Mouse (Mus musculus) megakaryocyte, embryonic 14.5 days (primary cell): ENCODE results near the gene Brd3os. TPM values are rescaled to one million over a fixed set of nuclear protein-coding genes. Genes with fewer than 3 reads are reported as not detected.

ENCODE experiments used
- H3K27me3 ChIP-seq: replicated peaks from 2 replicates; pipeline ENCODE3; 2012; ENCODE audit warnings: inconsistent platforms
- H3K36me3 ChIP-seq: replicated peaks from 2 replicates; pipeline ENCODE3; 2012; ENCODE audit warnings: low read length, inconsistent platforms, mixed read lengths
- H3K4me1 ChIP-seq: 2 replicates; pipeline ENCODE4 v1.6.1; 2012; ENCODE audit warnings: inconsistent platforms
- H3K4me3 ChIP-seq: replicated peaks from 2 replicates; pipeline ENCODE3; 2012; ENCODE audit warnings: moderate library complexity, mild to moderate bottlenecking, inconsistent platforms
- H3K9me3 ChIP-seq: 2 replicates; pipeline ENCODE4 v1.6.1; 2012; ENCODE audit warnings: inconsistent platforms
- FLI1 ChIP-seq: IDR thresholded peaks from 2 replicates; pipeline ENCODE4 v1.6.1; 2012; ENCODE audit warnings: low read length, inconsistent platforms, mixed read lengths
- GATA1 ChIP-seq: IDR thresholded peaks from 3 replicates; pipeline ENCODE4 v1.6.1; 2012; ENCODE audit warnings: mixed read lengths, low read length, inconsistent platforms, borderline replicate concordance
- polyA plus RNA-seq: library from polyadenylated mRNA; stranded (reverse); fragments of >175 nt; gene quantifications from 2 replicates; pipeline ENCODE4 v1.2.3, GENCODE M21; 2012; ENCODE audit warnings: low replicate concordance; ENCODE audit not compliant: insufficient read depth

Gene Brd3os
- polyA plus RNA-seq, 1 experiment, result 0.51 TPM

DNA sequence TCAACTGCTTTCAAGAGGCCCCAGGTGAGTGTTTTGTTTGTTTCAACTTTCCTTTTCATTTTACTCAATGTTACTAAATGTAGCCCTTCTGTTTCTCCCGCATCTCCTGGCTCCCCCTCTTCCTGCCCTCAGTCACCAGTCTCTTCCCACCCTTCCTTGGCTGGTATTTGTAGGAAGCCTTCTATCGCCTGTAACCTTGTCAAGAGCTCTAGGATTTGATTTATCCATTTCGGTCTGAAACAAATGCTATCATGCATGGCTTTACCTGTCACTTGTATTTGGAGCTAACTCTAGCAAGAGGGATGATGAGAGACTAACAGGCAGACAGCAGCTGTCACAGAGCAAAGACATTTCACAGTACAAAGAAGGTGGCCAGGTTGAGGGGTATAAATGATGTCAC is 33.9 kb upstream of the Brd3os start:
- TF ChIP-seq GATA1 (no peak), FLI1 (no peak)
- Histone ChIP-seq H3K4me3 (no peak overlapping the region), H3K4me1 (peaks cover 32% of the 10 kb centered on the region), H3K36me3 (no peaks in the 10 kb centered on the region), H3K9me3 (no peaks in the 10 kb centered on the region), H3K27me3 (peaks cover 39% of the 10 kb centered on the region)

DNA sequence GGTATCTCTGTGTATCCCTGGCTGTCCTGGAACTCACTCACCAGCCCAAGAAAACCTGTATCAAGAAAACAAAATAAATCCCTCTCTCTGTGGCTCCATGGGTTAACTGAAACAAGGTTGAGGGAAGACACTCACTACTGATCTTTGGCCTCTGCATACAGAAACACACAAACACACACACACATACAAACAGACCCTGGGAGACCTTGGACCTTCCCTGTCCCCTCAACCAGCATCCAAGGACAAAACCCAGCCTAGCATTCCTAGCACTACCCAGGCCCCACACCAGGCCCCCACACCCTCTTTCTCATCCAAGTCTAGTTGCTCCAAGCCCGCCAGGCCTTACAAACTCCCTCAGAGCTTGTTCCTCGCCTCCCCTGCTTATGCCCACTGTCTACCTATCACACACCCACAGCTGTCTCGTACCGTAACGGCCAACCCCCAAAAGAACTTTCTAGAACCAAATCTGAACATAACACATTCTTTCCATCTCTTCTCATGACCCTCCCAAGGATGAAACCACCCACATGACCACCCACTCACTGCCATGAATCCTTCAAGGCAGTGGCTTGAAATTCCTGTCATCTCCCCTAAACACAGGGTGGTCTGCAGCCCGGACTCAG is 31.5 kb upstream of the Brd3os start:
- Histone ChIP-seq H3K36me3 (no peaks in the 10 kb centered on the region), H3K9me3 (no peaks in the 10 kb centered on the region), H3K27me3 (peaks cover 45% of the 10 kb centered on the region), H3K4me1 (peaks cover 49% of the 10 kb centered on the region), H3K4me3 (no peak overlapping the region)
- TF ChIP-seq FLI1 (no peak), GATA1 (no peak)

DNA sequence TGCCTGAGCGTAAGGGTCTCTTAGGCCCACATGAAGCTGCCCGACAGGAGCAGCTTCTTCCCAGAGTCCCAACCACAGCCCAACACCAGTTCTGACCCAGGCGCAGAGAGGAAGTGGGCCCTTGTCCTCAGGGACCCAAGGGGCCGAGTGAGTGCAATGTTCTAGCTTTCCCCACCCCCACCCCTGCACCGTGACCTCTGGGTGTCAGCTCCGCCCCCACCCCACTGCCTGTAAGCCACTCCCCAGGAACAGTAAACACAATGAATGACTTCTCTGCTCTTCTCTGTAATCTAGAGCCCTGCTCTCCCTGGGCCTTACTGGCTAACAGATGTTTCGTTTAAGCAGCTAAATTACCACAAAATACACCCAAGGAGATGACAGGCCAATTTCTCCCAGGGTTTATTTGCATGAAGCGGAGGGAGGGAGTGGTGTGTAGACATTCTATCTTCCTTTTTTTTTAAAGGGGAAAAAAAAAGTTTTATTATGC is 30.4 kb upstream of the Brd3os start:
- H3K36me3 ChIP-seq, result no peaks in the 10 kb centered on the region
- TF ChIP-seq FLI1 (no peak), GATA1 (no peak)
- no peak overlapping the region for H3K4me3 ChIP-seq
- H3K27me3 ChIP-seq, result peaks cover 46% of the 10 kb centered on the region
- H3K9me3 ChIP-seq, result no peaks in the 10 kb centered on the region
- peaks cover 58% of the 10 kb centered on the region for H3K4me1 ChIP-seq

DNA sequence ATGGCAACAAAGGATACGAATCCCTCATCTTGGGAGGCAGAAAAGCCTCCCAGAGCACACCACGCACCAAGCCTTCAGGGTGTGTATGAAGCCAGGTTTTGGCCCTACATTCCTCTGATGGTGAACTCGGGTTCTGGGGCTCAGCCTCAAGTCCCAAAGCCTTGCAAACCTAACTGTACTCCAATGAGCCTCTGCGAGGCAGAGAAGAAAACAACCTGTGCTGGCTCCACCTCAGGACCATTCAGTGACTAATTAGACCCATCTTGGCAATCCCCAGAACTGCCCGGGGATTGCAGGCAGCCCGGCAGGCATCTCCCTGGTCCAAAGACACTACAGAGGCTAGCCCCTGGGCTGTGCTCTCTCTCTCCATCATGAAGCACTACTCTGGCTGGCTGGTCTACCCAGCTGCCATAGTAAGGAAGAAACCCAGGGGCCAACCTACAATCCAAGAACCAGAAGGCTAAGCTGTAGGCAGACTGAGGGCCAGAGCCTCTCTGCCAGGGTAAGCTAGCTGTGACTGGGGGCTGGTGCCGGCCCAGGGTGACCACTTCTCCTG is 29.8 kb upstream of the Brd3os start:
- H3K4me3 ChIP-seq, result no peak overlapping the region

DNA sequence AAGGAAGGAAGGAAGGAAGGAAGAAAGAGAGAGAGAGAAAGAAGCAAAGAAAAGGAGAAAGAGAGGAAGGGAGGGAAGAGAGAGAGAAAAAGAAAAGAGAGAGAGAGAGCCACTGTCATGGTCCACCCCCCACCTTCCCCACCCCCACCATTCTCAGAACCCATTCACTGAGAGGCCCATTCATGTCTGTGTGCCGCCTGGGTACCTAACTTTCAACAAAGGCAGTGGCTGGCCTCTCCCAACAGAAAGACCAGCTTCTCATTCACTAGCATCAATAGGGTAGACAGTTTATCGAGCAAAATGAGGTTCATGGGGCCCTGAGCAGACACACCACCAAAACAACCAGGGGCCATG is 28.6 kb upstream of the Brd3os start:
- H3K9me3 ChIP-seq, result no peaks in the 10 kb centered on the region
- peaks cover 33% of the 10 kb centered on the region for H3K27me3 ChIP-seq
- peaks cover 66% of the 10 kb centered on the region for H3K4me1 ChIP-seq
- no peak overlapping the region for H3K4me3 ChIP-seq
- TF ChIP-seq FLI1 (no peak), GATA1 (no peak)
- no peaks in the 10 kb centered on the region for H3K36me3 ChIP-seq

More for the DNA sequence above, 29.8 kb upstream of the Brd3os start:
- H3K36me3 ChIP-seq, result no peaks in the 10 kb centered on the region
- peaks cover 58% of the 10 kb centered on the region for H3K4me1 ChIP-seq
- TF ChIP-seq GATA1, result no peak
- peaks cover 41% of the 10 kb centered on the region for H3K27me3 ChIP-seq
- no peaks in the 10 kb centered on the region for H3K9me3 ChIP-seq

DNA sequence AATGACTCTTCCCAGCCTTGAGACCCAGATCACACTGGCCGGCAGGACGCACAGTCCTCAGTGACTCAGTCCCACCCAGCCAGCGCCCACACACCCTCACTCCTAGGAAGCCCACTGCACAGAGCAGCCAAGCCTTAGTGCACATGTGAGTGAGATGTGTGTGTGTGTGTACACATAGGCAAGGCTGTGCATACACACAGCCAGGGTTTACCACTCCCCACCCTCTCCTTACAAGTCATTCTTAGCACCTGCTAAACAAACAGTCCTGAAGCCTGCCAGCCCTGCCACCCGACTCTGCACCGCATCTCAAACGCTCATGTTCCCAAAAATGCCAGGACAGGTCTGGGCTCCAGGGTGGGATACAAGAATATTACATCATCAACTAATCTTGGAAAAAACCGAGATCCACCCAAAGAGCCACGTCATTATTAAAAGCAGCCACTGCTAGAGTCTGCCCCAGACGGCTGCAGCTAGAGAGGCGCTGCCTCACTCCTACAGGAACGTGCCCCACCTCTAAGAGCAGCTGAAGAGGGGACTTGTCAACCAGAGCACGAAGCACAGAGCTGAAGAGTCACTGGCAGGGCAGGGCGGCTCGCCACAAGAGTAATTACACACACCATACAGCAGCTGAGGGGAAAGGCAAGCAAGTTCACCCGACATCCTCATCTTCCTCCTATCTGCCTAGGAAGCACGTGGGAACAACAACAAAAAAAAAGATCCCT is 28.0 kb upstream of the Brd3os start:
- peaks cover 72% of the 10 kb centered on the region for H3K4me1 ChIP-seq
- H3K9me3 ChIP-seq, result no peaks in the 10 kb centered on the region
- H3K27me3 ChIP-seq, result peaks cover 28% of the 10 kb centered on the region
- no peaks in the 10 kb centered on the region for H3K36me3 ChIP-seq
- H3K4me3 ChIP-seq, result no peak overlapping the region
- no peak for TF ChIP-seq FLI1
- no peak for TF ChIP-seq GATA1

DNA sequence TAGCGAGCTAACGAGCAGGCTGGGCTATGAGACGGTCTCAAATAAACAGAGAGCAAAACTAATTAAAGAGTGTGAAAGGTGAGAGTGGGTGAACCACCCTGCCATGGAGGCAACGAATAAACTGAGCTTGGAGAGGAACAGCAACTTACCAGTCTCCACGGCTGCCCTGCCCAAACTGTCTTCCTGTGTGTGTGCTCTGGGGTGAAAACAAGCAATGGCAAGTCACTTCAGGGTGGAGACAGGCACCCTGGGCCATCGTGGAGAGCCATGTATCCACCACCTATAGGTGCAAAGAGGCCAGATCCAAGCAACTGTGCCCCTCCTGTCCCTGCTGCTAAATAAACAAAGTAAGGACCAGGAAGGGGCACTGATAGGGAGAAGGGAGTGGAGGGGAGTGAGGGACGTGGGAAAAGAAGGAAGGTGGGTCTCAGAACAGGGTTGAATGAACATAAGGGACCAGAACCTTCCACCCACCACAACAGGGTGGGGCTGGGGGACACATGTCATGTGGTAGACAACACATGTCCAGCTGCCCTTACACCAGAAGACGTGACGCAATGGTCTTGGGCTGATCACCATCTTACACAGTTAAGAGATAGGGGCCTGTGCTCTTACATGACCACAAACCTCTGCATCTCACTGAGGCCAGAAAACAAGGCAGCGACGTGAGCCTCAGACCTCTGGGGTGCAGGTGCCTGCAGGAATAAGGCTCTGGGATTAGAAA is 26.9 kb upstream of the Brd3os start:
- Histone ChIP-seq H3K4me3 (peak overlapping the region; percentile 28), H3K9me3 (no peaks in the 10 kb centered on the region), H3K36me3 (no peaks in the 10 kb centered on the region), H3K4me1 (peaks cover 83% of the 10 kb centered on the region), H3K27me3 (peaks cover 28% of the 10 kb centered on the region)
- no peak for TF ChIP-seq FLI1
- TF ChIP-seq GATA1, result no peak

DNA sequence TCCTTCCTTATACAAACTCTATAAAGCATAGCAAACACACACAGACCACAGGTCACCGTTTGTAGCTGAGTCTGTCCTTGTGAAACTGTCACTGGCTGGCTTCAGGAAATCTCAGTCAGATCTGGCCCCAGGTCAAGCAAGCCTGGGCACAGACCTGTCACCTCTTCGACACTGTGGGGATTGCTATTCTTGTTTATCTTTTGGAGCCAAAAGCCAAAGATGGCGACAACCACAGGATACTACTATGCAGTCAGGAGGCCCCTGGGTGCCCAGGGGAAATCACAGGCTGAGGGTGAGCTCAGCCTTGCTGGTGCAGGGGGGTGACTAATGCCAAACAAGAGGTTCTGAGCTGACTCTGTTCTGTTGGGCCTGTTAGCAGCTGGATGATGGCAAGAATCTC is 25.7 kb upstream of the Brd3os start:
- TF ChIP-seq GATA1, result no peak
- TF ChIP-seq FLI1, result no peak
- H3K36me3 ChIP-seq, result no peaks in the 10 kb centered on the region
- H3K4me3 ChIP-seq, result no peak overlapping the region
- H3K27me3 ChIP-seq, result peaks cover 29% of the 10 kb centered on the region
- peaks cover 85% of the 10 kb centered on the region for H3K4me1 ChIP-seq
- H3K9me3 ChIP-seq, result no peaks in the 10 kb centered on the region

DNA sequence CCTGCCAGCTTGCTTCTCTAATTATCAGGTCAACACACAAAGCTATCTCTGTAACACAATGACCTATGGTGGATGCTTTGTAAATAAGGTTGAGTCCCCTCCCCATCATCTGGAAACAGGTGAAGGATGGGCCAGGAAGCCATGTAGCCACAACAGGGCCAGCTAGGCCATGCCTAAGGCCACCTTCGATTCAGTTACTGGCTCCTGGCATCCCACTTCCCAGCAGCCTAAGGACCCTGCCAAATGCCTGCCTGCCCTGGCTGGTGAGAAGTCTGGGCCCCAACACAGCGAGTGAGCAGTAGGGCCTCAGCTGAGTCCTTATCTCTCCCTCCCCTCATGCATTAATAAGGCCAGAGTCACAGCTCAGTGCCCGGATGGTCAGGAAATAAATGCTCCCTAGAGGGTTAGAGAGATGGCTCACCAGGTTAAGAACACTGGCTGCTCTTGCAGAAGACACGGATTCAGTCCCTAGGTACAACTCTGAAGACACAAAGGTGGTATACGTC is 24.4 kb upstream of the Brd3os start:
- peak overlapping the region; percentile 50 for H3K4me3 ChIP-seq
- H3K4me1 ChIP-seq, result peaks cover 76% of the 10 kb centered on the region
- TF ChIP-seq FLI1 (no peak), GATA1 (no peak)
- no peaks in the 10 kb centered on the region for H3K9me3 ChIP-seq
- H3K36me3 ChIP-seq, result no peaks in the 10 kb centered on the region
- peaks cover 38% of the 10 kb centered on the region for H3K27me3 ChIP-seq

DNA sequence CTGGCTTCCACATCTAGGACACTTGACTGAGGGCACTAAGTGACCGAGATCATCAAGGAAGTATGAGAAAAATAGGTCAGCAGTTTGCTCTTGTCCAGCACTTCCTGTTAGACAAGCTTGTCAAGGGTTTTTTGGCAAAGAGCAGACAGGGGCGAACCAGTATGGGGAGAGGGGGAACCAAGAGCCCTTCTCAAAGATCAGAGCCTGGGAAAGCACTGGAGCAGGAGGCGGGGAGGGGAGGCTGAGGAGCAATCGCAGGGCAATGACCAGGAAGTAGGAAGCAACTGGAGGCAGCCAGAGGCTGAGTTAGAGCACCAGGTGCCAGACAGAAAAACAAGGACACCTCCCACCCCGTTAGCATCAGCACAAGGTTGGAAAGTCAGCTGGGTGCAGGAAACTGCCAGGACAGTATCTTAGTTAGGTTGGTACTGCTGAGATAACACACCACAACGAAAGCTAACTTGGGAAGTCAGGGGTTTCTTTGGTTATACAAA is 23.5 kb upstream of the Brd3os start:
- peak overlapping the region; percentile 83 for H3K4me3 ChIP-seq
- no peaks in the 10 kb centered on the region for H3K9me3 ChIP-seq
- TF ChIP-seq GATA1 (no peak), FLI1 (no peak)
- H3K36me3 ChIP-seq, result no peaks in the 10 kb centered on the region
- H3K27me3 ChIP-seq, result peaks cover 47% of the 10 kb centered on the region
- H3K4me1 ChIP-seq, result peaks cover 75% of the 10 kb centered on the region
